Mouse (Mus musculus) limb, embryonic 12.5 days (tissue): ENCODE data around the gene Gm10118. TPM values are rescaled to one million over a fixed set of nuclear protein-coding genes. Genes with fewer than 3 reads are reported as not detected.

ENCODE experiments used
- ATAC-seq: fragments of 200-750 bp; cut with Nextera tagmentation; 2 replicates; pipeline ENCODE4 v1.8.0; 2017; ENCODE audit warnings: low read depth, moderate TSS enrichment; ENCODE audit not compliant: insufficient number of reproducible peaks, insufficient read depth, low FRiP score, low TSS enrichment
- H3K27ac ChIP-seq: fragments of 300-500 bp; sonication (generic); 2 replicates; pipeline ENCODE4 v1.5.1; 2016; ENCODE audit warnings: mild to moderate bottlenecking, moderate library complexity
- H3K27me3 ChIP-seq: fragments of 300-500 bp; sonication (generic); 2 replicates; pipeline ENCODE4 v1.6.1; 2016; ENCODE audit warnings: mild to moderate bottlenecking, moderate library complexity
- H3K36me3 ChIP-seq: fragments of 300-500 bp; sonication (generic); 2 replicates; pipeline ENCODE4 v1.6.1; 2016; ENCODE audit warnings: mild to moderate bottlenecking, moderate library complexity
- H3K4me1 ChIP-seq: fragments of 300-500 bp; sonication (generic); replicated peaks from 2 replicates; pipeline ENCODE4 v1.6.1; 2016
- H3K4me2 ChIP-seq: fragments of 300-500 bp; sonication (generic); 2 replicates; pipeline ENCODE4 v1.6.1; 2016; ENCODE audit warnings: mild to moderate bottlenecking, moderate library complexity
- H3K4me3 ChIP-seq: fragments of 300-500 bp; sonication (generic); replicated peaks from 2 replicates; pipeline ENCODE4 v1.5.1; 2016; ENCODE audit warnings: mild to moderate bottlenecking
- H3K9ac ChIP-seq: fragments of 300-500 bp; sonication (generic); replicated peaks from 2 replicates; pipeline ENCODE4 v1.6.1; 2016; ENCODE audit warnings: mild to moderate bottlenecking, moderate library complexity
- H3K9me3 ChIP-seq: fragments of 300-500 bp; sonication (generic); 2 replicates; pipeline ENCODE4 v1.6.1; 2016; ENCODE audit warnings: mild to moderate bottlenecking, moderate library complexity
- WGBS: fragments of 180-500 bp; shearing (Covaris S2); methylation state at CpG from one replicate; pipeline ENCODE4 v1.1.7; 2016; 5-methylcytosine and 5-hydroxymethylcytosine counted together
- polyA plus RNA-seq: library from polyadenylated mRNA; unstranded; fragments of >200 nt; fragmentation: Nextera tagmentation; extraction: Ambion mirVana; gene quantifications from 2 replicates; pipeline ENCODE4 v1.2.1, GENCODE M21; 2016

Gene Gm10118
- polyA plus RNA-seq, result not detected in 2 replicates

- no peaks in the 10 kb centered on the region for H3K4me1 ChIP-seq
- H3K9me3 ChIP-seq, result no peaks in the 10 kb centered on the region
- no peak within 1 kb of the TSS for H3K4me2 ChIP-seq
- no peak within 1 kb of the TSS for H3K9ac ChIP-seq
- H3K27ac ChIP-seq, result no peak within 1 kb of the TSS
- no peak for ATAC-seq
- H3K36me3 ChIP-seq, result no peaks in the 10 kb centered on the region
- no peaks in the 10 kb centered on the region for H3K27me3 ChIP-seq
- H3K4me3 ChIP-seq, result no peak within 1 kb of the TSS
Observed at GRCm38 (mm10) chr10:63927334-63927733, at the start of gene Gm10118. Gene Gm10118 (minus strand): TSS chr10:63927434.

GRCm38 (mm10) chr10:63972300-63972699, 45.1 kb upstream of the Gm10118 start:
- Histone ChIP-seq H3K4me3 (no peak overlapping the region), H3K27ac (no peak overlapping the region), H3K4me1 (no peaks in the 10 kb centered on the region), H3K27me3 (no peaks in the 10 kb centered on the region), H3K9me3 (no peaks in the 10 kb centered on the region), H3K4me2 (no peak overlapping the region), H3K9ac (no peak overlapping the region), H3K36me3 (no peaks in the 10 kb centered on the region)
- WGBS, result 94% methylated on average over 2 of the region's 2 CpGs
- no peak for ATAC-seq

GRCm38 (mm10) chr10:63954308-63954930, 27.2 kb upstream of the Gm10118 start:
- Histone ChIP-seq H3K27me3 (no peaks in the 10 kb centered on the region), H3K4me2 (no peak overlapping the region), H3K36me3 (no peaks in the 10 kb centered on the region), H3K9me3 (no peaks in the 10 kb centered on the region), H3K4me1 (no peaks in the 10 kb centered on the region; the same call in 1 of the 2 replicates), H3K4me3 (no peak overlapping the region), H3K9ac (no peak overlapping the region), H3K27ac (no peak overlapping the region)
- ATAC-seq, result no peak
- 42% methylated on average over 6 of the region's 7 CpGs for WGBS

GRCm38 (mm10) chr10:63951481-63951880, 24.2 kb upstream of the Gm10118 start:
- Histone ChIP-seq H3K4me1 (no peaks in the 10 kb centered on the region; the same call in 1 of the 2 replicates), H3K36me3 (no peaks in the 10 kb centered on the region), H3K9me3 (no peaks in the 10 kb centered on the region)

GRCm38 (mm10) chr10:63950867-63951266, 23.6 kb upstream of the Gm10118 start:
- Histone ChIP-seq H3K4me2 (no peak overlapping the region), H3K4me3 (no peak overlapping the region), H3K9me3 (no peaks in the 10 kb centered on the region), H3K4me1 (no peaks in the 10 kb centered on the region; the same call in 1 of the 2 replicates), H3K27ac (no peak overlapping the region), H3K36me3 (no peaks in the 10 kb centered on the region), H3K27me3 (no peaks in the 10 kb centered on the region), H3K9ac (no peak overlapping the region)
- 73% methylated on average over 8 of the region's 8 CpGs for WGBS
- ATAC-seq, result no peak

More at GRCm38 (mm10) chr10:63951481-63951880, 24.2 kb upstream of the Gm10118 start:
- Histone ChIP-seq H3K27ac (no peak overlapping the region), H3K4me2 (no peak overlapping the region), H3K27me3 (no peaks in the 10 kb centered on the region), H3K4me3 (no peak overlapping the region), H3K9ac (no peak overlapping the region)
- ATAC-seq, result no peak
- 87% methylated on average over 1 of the region's 1 CpGs for WGBS

- Histone ChIP-seq H3K4me3 (no peak overlapping the region), H3K27me3 (no peaks in the 10 kb centered on the region), H3K4me2 (no peak overlapping the region), H3K9me3 (no peaks in the 10 kb centered on the region), H3K9ac (no peak overlapping the region), H3K36me3 (no peaks in the 10 kb centered on the region), H3K4me1 (no peaks in the 10 kb centered on the region; the same call in 1 of the 2 replicates), H3K27ac (no peak overlapping the region)
- no peak for ATAC-seq
- WGBS, result 82% methylated on average over 4 of the region's 4 CpGs
Observed at GRCm38 (mm10) chr10:63947266-63947665, 20.0 kb upstream of the Gm10118 start.

GRCm38 (mm10) chr10:63945534-63945933, 18.3 kb upstream of the Gm10118 start:
- 63% methylated on average over 3 of the region's 3 CpGs for WGBS
- Histone ChIP-seq H3K9me3 (no peaks in the 10 kb centered on the region), H3K4me1 (no peaks in the 10 kb centered on the region), H3K9ac (no peak overlapping the region), H3K36me3 (no peaks in the 10 kb centered on the region), H3K27ac (no peak overlapping the region), H3K27me3 (no peaks in the 10 kb centered on the region), H3K4me2 (no peak overlapping the region), H3K4me3 (no peak overlapping the region)
- no peak for ATAC-seq

GRCm38 (mm10) chr10:63933946-63934345, 6.7 kb upstream of the Gm10118 start:
- H3K27ac ChIP-seq, result no peak overlapping the region
- ATAC-seq, result no peak
- H3K9me3 ChIP-seq, result no peaks in the 10 kb centered on the region
- H3K27me3 ChIP-seq, result no peaks in the 10 kb centered on the region
- H3K4me2 ChIP-seq, result no peak overlapping the region
- H3K4me1 ChIP-seq, result no peaks in the 10 kb centered on the region
- H3K4me3 ChIP-seq, result no peak overlapping the region
- H3K9ac ChIP-seq, result no peak overlapping the region
- no peaks in the 10 kb centered on the region for H3K36me3 ChIP-seq
- 82% methylated on average over 5 of the region's 5 CpGs for WGBS

- no peak for ATAC-seq
- Histone ChIP-seq H3K4me3 (no peak overlapping the region), H3K4me2 (no peak overlapping the region), H3K27me3 (no peaks in the 10 kb centered on the region), H3K4me1 (no peaks in the 10 kb centered on the region), H3K9me3 (no peaks in the 10 kb centered on the region), H3K36me3 (no peaks in the 10 kb centered on the region), H3K27ac (no peak overlapping the region), H3K9ac (no peak overlapping the region)
Observed at GRCm38 (mm10) chr10:63908878-63909277, 18.4 kb downstream of the Gm10118 start.

- Histone ChIP-seq H3K4me2 (no peak overlapping the region), H3K4me3 (no peak overlapping the region), H3K36me3 (no peaks in the 10 kb centered on the region), H3K27ac (no peak overlapping the region), H3K27me3 (no peaks in the 10 kb centered on the region), H3K9ac (no peak overlapping the region), H3K4me1 (no peaks in the 10 kb centered on the region), H3K9me3 (no peaks in the 10 kb centered on the region)
- ATAC-seq, result no peak
Observed at GRCm38 (mm10) chr10:63899891-63900290, 27.3 kb downstream of the Gm10118 start.

- H3K9me3 ChIP-seq, result no peaks in the 10 kb centered on the region
- no peak for ATAC-seq
- no peaks in the 10 kb centered on the region for H3K4me1 ChIP-seq
- no peak overlapping the region for H3K4me3 ChIP-seq
- 90% methylated on average over 5 of the region's 5 CpGs for WGBS
- H3K27ac ChIP-seq, result no peak overlapping the region
- H3K4me2 ChIP-seq, result no peak overlapping the region
- H3K9ac ChIP-seq, result no peak overlapping the region
- H3K27me3 ChIP-seq, result no peaks in the 10 kb centered on the region
- no peaks in the 10 kb centered on the region for H3K36me3 ChIP-seq
Observed at GRCm38 (mm10) chr10:63894612-63895011, 32.6 kb downstream of the Gm10118 start.

GRCm38 (mm10) chr10:63886449-63887088, 40.7 kb downstream of the Gm10118 start:
- Histone ChIP-seq H3K27ac (no peak overlapping the region), H3K4me2 (no peak overlapping the region), H3K36me3 (no peaks in the 10 kb centered on the region), H3K9me3 (no peaks in the 10 kb centered on the region), H3K4me3 (no peak overlapping the region), H3K27me3 (no peaks in the 10 kb centered on the region), H3K9ac (no peak overlapping the region), H3K4me1 (no peaks in the 10 kb centered on the region)
- ATAC-seq, result no peak
- WGBS, result 87% methylated on average over 23 of the region's 23 CpGs
